Mouse (Mus musculus) frontal cortex, postnatal 36 days (tissue): ENCODE data around the gene Cnst.

Experiments
- DNase-seq, 2 experiments: peaks; one replicate each; pipeline ENCODE4 v3.0.0; 2022; ENCODE audit warnings: low spot score in 2 of 2

The Cnst gene

GRCm38 (mm10) chr1:179592143-179592542, 46.0 kb downstream of the Cnst start:
- DNase-seq: no peak

GRCm38 (mm10) chr1:179592972-179593371, 46.8 kb downstream of the Cnst start:
- no peak for DNase-seq

- no peak for DNase-seq
Measured at GRCm38 (mm10) chr1:179598386-179598785, 52.2 kb downstream of the Cnst start.

GRCm38 (mm10) chr1:179604526-179604925, 58.4 kb downstream of the Cnst start:
- DNase-seq: no peak

- DNase-seq: no peak
Measured at GRCm38 (mm10) chr1:179606004-179606723, 60.0 kb downstream of the Cnst start.

- DNase-seq: no peak
Measured at GRCm38 (mm10) chr1:179608521-179608920, 62.4 kb downstream of the Cnst start.

GRCm38 (mm10) chr1:179609724-179610505, 63.7 kb downstream of the Cnst start:
- no peak for DNase-seq

GRCm38 (mm10) chr1:179611182-179611581, 65.0 kb downstream of the Cnst start:
- DNase-seq: no peak

- no peak for DNase-seq
Measured at GRCm38 (mm10) chr1:179612418-179612817, 66.2 kb downstream of the Cnst start.

- no peak for DNase-seq
Measured at GRCm38 (mm10) chr1:179612986-179613505, 66.9 kb downstream of the Cnst start.

GRCm38 (mm10) chr1:179617426-179617825, 71.3 kb downstream of the Cnst start:
- no peak for DNase-seq

GRCm38 (mm10) chr1:179622665-179623064, 76.5 kb downstream of the Cnst start:
- no peak for DNase-seq

- DNase-seq: peak in 1 of 2 experiments; percentile 35
Measured at GRCm38 (mm10) chr1:179623657-179624056, 77.5 kb downstream of the Cnst start.

- peak; percentile 27 to 43 for DNase-seq
Measured at GRCm38 (mm10) chr1:179624354-179624753, 78.2 kb downstream of the Cnst start.

- no peak for DNase-seq
Measured at GRCm38 (mm10) chr1:179627855-179628254, 81.7 kb downstream of the Cnst start.

- no peak for DNase-seq
Measured at GRCm38 (mm10) chr1:179628438-179629106, 82.4 kb downstream of the Cnst start.

GRCm38 (mm10) chr1:179629276-179629675, 83.1 kb downstream of the Cnst start:
- no peak for DNase-seq

- DNase-seq: no peak
Measured at GRCm38 (mm10) chr1:179632746-179633413, 86.7 kb downstream of the Cnst start.

GRCm38 (mm10) chr1:179633414-179633752, 87.2 kb downstream of the Cnst start:
- peak in 1 of 2 experiments; percentile 29 for DNase-seq

GRCm38 (mm10) chr1:179634159-179634558, 88.0 kb downstream of the Cnst start:
- no peak for DNase-seq

- no peak for DNase-seq
Measured at GRCm38 (mm10) chr1:179642726-179643125, 96.6 kb downstream of the Cnst start.

GRCm38 (mm10) chr1:179644151-179644550, 98.0 kb downstream of the Cnst start:
- no peak for DNase-seq
